Mouse (Mus musculus) embryonic facial prominence, embryonic 12.5 days (tissue): Measurements from ENCODE around the gene Prelid3b. TPM values are rescaled to one million over a fixed set of nuclear protein-coding genes. Genes with fewer than 3 reads are reported as not detected.

ENCODE experiments used
- ATAC-seq: fragments of 200-750 bp; cut with Nextera tagmentation; 2 replicates; pipeline ENCODE4 v1.8.0; 2017; ENCODE audit not compliant: insufficient number of reproducible peaks, insufficient read depth, low FRiP score, low TSS enrichment
- H3K27ac ChIP-seq: fragments of 300-500 bp; sonication (generic); 2 replicates; pipeline ENCODE4 v1.5.1; 2016; ENCODE audit warnings: mild to moderate bottlenecking
- H3K27me3 ChIP-seq: fragments of 300-500 bp; sonication (generic); 2 replicates; pipeline ENCODE4 v1.6.1; 2016; ENCODE audit warnings: mild to moderate bottlenecking, moderate library complexity
- H3K36me3 ChIP-seq: fragments of 300-500 bp; sonication (generic); 2 replicates; pipeline ENCODE4 v1.6.1; 2016; ENCODE audit warnings: mild to moderate bottlenecking
- H3K4me1 ChIP-seq: fragments of 300-500 bp; sonication (generic); 2 replicates; pipeline ENCODE4 v1.6.1; 2016
- H3K4me2 ChIP-seq: fragments of 300-500 bp; sonication (generic); replicated peaks from 2 replicates; pipeline ENCODE4 v1.6.1; 2016; ENCODE audit warnings: mild to moderate bottlenecking, moderate library complexity
- H3K4me3 ChIP-seq: fragments of 300-500 bp; sonication (generic); 2 replicates; pipeline ENCODE4 v1.5.1; 2016; ENCODE audit warnings: mild to moderate bottlenecking
- H3K9ac ChIP-seq: fragments of 300-500 bp; sonication (generic); 2 replicates; pipeline ENCODE4 v1.6.1; 2016; ENCODE audit warnings: mild to moderate bottlenecking, moderate library complexity
- H3K9me3 ChIP-seq: fragments of 300-500 bp; sonication (generic); 2 replicates; pipeline ENCODE4 v1.6.1; 2016; ENCODE audit warnings: mild to moderate bottlenecking, moderate library complexity
- WGBS: fragments of 180-500 bp; shearing (Covaris S2); methylation state at CpG from one replicate; pipeline ENCODE4 v1.1.7; 2016; 5-methylcytosine and 5-hydroxymethylcytosine counted together
- polyA plus RNA-seq: library from polyadenylated mRNA; unstranded; fragments of >200 nt; fragmentation: Nextera tagmentation; extraction: Ambion mirVana; gene quantifications from 2 replicates; pipeline ENCODE4 v1.2.1, GENCODE M21; 2016

The Prelid3b gene
- polyA plus RNA-seq, 1 experiment from 2014 or later, result 105 TPM

- no peak for ATAC-seq
Observed at GRCm38 (mm10) chr2:174492858-174493257, 20.0 kb upstream of the Prelid3b start.

DNA sequence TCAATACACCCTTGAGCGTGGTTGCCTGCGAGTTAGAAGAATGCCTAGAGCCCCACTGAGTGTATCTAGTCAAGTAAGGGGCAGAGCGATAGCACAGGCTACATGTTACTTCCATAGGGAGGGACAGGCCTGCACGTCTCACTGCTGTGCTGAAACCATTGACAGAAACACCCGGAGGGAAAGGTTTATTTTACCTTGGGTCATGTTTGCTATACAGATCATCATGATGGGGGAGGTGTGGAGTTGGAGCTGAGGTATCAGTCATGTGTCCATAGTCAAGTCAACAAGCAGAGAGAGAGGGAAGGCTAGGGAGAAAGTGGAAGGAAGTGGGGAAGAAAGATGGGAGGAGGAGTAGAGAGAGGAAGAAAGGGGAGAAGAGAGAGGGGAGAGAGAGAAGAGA, 14.1 kb upstream of the Prelid3b start:
- Histone ChIP-seq H3K27me3 (no peaks in the 10 kb centered on the region), H3K4me1 (no peaks in the 10 kb centered on the region), H3K4me3 (no peak overlapping the region), H3K4me2 (no peak overlapping the region), H3K9me3 (no peaks in the 10 kb centered on the region), H3K27ac (no peak overlapping the region), H3K36me3 (no peaks in the 10 kb centered on the region), H3K9ac (no peak overlapping the region)
- WGBS, result 85% methylated on average over 5 of the region's 5 CpGs
- no peak for ATAC-seq

More at GRCm38 (mm10) chr2:174492858-174493257, 20.0 kb upstream of the Prelid3b start:
- H3K27me3 ChIP-seq, result no peaks in the 10 kb centered on the region
- H3K36me3 ChIP-seq, result no peaks in the 10 kb centered on the region
- no peak overlapping the region for H3K4me2 ChIP-seq
- 69% methylated on average over 2 of the region's 2 CpGs for WGBS
- H3K4me3 ChIP-seq, result no peak overlapping the region
- H3K9ac ChIP-seq, result no peak overlapping the region
- no peaks in the 10 kb centered on the region for H3K4me1 ChIP-seq
- H3K27ac ChIP-seq, result no peak overlapping the region
- H3K9me3 ChIP-seq, result no peaks in the 10 kb centered on the region

DNA sequence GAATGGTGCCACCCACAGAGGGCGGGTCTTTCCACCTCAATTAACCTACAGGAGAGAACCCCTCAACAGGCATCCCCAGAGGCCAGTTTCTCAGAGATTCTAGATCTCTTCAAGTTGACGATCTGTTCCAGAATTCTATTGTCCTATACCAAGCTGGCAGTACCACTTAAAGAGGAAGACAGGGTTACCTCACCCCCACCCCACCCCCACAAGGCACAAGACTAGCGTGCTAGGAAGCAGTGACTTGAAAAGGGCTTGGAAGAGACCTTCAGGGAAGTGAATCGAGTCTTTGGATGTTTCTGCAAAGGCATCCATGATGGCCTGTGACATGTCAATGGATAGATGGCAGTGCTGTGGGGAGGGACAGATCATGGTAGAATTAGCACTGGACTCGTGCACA, 5.9 kb upstream of the Prelid3b start:
- no peak for ATAC-seq
- H3K9ac ChIP-seq, result no peak overlapping the region
- no peaks in the 10 kb centered on the region for H3K4me1 ChIP-seq
- H3K27ac ChIP-seq, result no peak overlapping the region
- H3K4me2 ChIP-seq, result no peak overlapping the region
- H3K27me3 ChIP-seq, result no peaks in the 10 kb centered on the region
- H3K9me3 ChIP-seq, result no peaks in the 10 kb centered on the region
- H3K4me3 ChIP-seq, result no peak overlapping the region
- 71% methylated on average over 5 of the region's 5 CpGs for WGBS
- no peaks in the 10 kb centered on the region for H3K36me3 ChIP-seq

- H3K9ac ChIP-seq, result no peak overlapping the region
- H3K36me3 ChIP-seq, result no peaks in the 10 kb centered on the region
- no peaks in the 10 kb centered on the region for H3K27me3 ChIP-seq
- H3K4me3 ChIP-seq, result no peak overlapping the region
- WGBS, result 71% methylated on average over 3 of the region's 3 CpGs
- peaks cover 5% of the 10 kb centered on the region; the same call in 1 of the 2 replicates for H3K4me1 ChIP-seq
- H3K27ac ChIP-seq, result no peak overlapping the region
- no peak overlapping the region for H3K4me2 ChIP-seq
- H3K9me3 ChIP-seq, result no peaks in the 10 kb centered on the region
- ATAC-seq, result no peak
Observed at GRCm38 (mm10) chr2:174477543-174478319, 4.8 kb upstream of the Prelid3b start.

- Histone ChIP-seq H3K9ac (peak overlapping the region; percentile 63), H3K27ac (peak overlapping the region; percentile 77), H3K27me3 (no peaks in the 10 kb centered on the region), H3K9me3 (no peaks in the 10 kb centered on the region), H3K4me2 (peak overlapping the region; percentile 76), H3K4me3 (peak overlapping the region; percentile 80), H3K4me1 (peaks cover 12% of the 10 kb centered on the region; the same call in 1 of the 2 replicates), H3K36me3 (peaks cover 11% of the 10 kb centered on the region)
- ATAC-seq, result no peak
- WGBS, result 69% methylated on average over 5 of the region's 5 CpGs
Observed at GRCm38 (mm10) chr2:174473550-174473927, 658 bp upstream of the Prelid3b start.

GRCm38 (mm10) chr2:174472407-174472806, 474 bp downstream of the Prelid3b start:
- Histone ChIP-seq H3K4me2 (peak overlapping the region; percentile 76), H3K27ac (peak overlapping the region; percentile 77; the same call in 1 of the 2 replicates), H3K9me3 (no peaks in the 10 kb centered on the region), H3K27me3 (no peaks in the 10 kb centered on the region), H3K4me1 (peaks cover 12% of the 10 kb centered on the region; the same call in 1 of the 2 replicates), H3K4me3 (peak overlapping the region; percentile 80), H3K36me3 (peaks cover 13% of the 10 kb centered on the region), H3K9ac (peak overlapping the region; percentile 84)
- ATAC-seq, result peak; percentile 35; the same call in 1 of the 2 replicates
- 8% methylated on average over 30 of the region's 30 CpGs for WGBS

- peaks cover 12% of the 10 kb centered on the region; the same call in 1 of the 2 replicates for H3K4me1 ChIP-seq
- H3K27ac ChIP-seq, result no peak overlapping the region
- no peaks in the 10 kb centered on the region for H3K27me3 ChIP-seq
- no peak overlapping the region for H3K9ac ChIP-seq
- no peak overlapping the region for H3K4me2 ChIP-seq
- ATAC-seq, result no peak
- WGBS, result 94% methylated on average over 7 of the region's 7 CpGs
- no peaks in the 10 kb centered on the region for H3K9me3 ChIP-seq
- H3K4me3 ChIP-seq, result no peak overlapping the region
- peaks cover 26% of the 10 kb centered on the region for H3K36me3 ChIP-seq
Observed at GRCm38 (mm10) chr2:174470786-174471405, 2.0 kb downstream of the Prelid3b start.

DNA sequence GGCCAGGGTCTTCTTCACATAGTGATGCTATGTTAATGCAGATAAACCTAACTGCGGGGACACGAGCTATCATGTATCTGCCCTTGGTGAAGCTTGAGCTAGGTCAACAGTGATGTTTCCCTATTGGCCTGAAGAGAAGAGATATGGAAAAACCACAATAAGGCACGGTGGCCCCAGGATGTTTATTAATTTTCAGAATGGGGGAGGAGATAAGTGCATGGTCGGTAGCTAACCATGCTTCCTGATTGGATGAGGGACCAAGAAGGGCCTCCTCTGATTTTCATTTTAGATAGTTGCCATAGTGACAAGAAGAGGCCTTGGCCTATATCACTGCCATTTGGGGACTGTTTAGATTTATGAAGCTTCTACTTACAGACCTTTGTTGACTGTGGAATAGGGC, 2.5 kb downstream of the Prelid3b start:
- H3K27ac ChIP-seq, result no peak overlapping the region
- H3K4me2 ChIP-seq, result no peak overlapping the region
- WGBS, result 83% methylated on average over 4 of the region's 4 CpGs
- peaks cover 32% of the 10 kb centered on the region for H3K36me3 ChIP-seq
- no peak overlapping the region for H3K9ac ChIP-seq
- no peak for ATAC-seq
- no peaks in the 10 kb centered on the region for H3K27me3 ChIP-seq
- no peak overlapping the region for H3K4me3 ChIP-seq
- H3K4me1 ChIP-seq, result peaks cover 12% of the 10 kb centered on the region; the same call in 1 of the 2 replicates
- no peaks in the 10 kb centered on the region for H3K9me3 ChIP-seq

DNA sequence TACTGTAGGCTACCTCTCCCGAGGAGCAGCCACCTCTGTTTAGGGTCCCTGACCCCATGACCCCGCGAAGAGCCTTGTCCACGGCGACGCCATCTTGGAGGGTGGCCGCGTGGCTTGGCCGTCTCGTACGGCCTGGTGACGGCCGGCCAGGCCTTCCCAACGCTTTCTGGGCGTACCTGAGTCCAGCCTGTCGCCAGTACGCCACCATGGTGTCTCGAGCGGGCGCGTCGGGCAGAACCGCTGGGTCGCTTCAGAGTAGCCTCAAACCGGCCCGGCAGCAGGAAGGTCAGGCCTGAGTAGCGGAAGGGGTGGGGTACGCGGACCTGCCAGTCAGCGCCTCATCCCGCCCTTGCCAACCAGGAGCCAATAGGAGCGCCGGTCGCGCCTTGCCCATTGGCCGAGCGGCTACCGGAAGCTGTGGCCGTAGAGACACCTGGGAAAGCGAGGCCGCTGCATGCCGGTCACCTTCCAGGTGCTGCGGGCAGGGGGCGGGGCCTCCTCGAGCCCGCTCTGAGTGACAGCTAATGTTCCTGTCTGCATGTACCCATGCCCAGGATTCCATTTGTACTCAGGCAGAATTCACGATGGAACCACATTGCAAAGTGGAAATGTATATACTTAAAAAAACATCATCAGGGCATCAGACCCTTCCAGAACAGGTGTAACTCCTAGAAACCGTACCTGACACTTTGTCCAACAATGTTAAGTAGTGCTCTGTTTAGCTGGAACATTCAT, 8.9 kb downstream of the Prelid3b start, which contains the start of gene Atp5e:
Gene Atp5e (minus strand): TSS at position 317 of the 735 bp plus-strand sequence.
- whole genome bisulfite sequencing, result 2% methylated on average over 48 of the region's 48 CpGs

DNA sequence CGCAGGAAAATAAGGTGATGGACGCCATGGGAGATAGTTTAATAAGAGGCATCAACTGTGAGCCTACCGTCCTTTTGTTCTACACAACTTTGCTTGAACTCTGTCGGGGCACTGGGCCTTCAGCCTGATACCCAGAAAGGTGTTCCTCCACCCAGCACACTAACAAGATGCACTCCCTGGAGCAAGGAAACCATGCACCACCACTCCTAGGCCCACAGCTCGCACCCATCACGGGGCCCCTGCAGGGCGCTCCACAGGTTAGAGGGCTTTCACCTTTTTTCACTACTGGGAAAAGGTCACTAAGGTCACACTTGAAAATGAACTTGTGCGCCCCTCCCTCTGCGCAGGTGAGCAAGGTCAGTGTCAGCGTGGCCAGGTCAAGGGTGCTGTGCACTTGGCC, 9.5 kb downstream of the Prelid3b start:
- Histone ChIP-seq H3K27me3 (no peaks in the 10 kb centered on the region), H3K9me3 (no peaks in the 10 kb centered on the region), H3K9ac (peak overlapping the region; percentile 79), H3K4me2 (peak overlapping the region; percentile 87), H3K27ac (0 out of 2 replicates have a peak overlapping the region, but pooled peaks have one; percentile 67), H3K4me3 (peak overlapping the region; percentile 87), H3K4me1 (0 out of 2 replicates have a peak, but pooled peaks cover 5% of the 10 kb centered on the region), H3K36me3 (peaks cover 46% of the 10 kb centered on the region)
- 44% methylated on average over 10 of the region's 10 CpGs for WGBS
- ATAC-seq, result peak; percentile 13; the same call in 1 of the 2 replicates

More for the DNA sequence above, 8.9 kb downstream of the Prelid3b start, which contains the start of gene Atp5e:
- Histone ChIP-seq H3K27ac (0 out of 2 replicates have a peak within 1 kb of the TSS, but pooled peaks have one; percentile 67), H3K36me3 (peaks cover 46% of the 10 kb centered on the region), H3K27me3 (no peaks in the 10 kb centered on the region), H3K4me1 (0 out of 2 replicates have a peak, but pooled peaks cover 5% of the 10 kb centered on the region), H3K4me3 (peak within 1 kb of the TSS; percentile 87), H3K9me3 (no peaks in the 10 kb centered on the region), H3K4me2 (peak within 1 kb of the TSS; percentile 87), H3K9ac (peak within 1 kb of the TSS; percentile 79)
- ATAC-seq, result peak; percentile 97

DNA sequence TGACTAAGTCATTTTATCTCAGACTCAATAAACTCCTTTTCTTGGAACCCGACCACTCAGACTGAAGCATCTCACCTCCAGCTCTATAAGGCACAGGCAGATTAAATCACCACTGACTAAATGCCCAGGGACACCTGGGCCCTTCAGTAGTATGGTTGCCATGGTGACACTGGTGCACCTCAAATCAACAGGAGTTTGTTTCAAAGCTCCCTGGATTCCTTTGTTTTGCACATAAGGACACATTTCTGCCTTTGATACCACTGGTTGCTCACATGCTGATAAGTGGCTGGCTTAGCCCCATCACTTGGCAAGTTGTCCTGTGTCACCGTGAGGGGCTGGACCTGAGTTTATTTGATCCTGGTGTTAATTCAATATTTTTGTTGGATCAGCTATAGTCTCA, 13.5 kb downstream of the Prelid3b start:
- WGBS, result 80% methylated on average over 2 of the region's 2 CpGs
- no peak overlapping the region for H3K4me3 ChIP-seq
- H3K4me2 ChIP-seq, result no peak overlapping the region
- ATAC-seq, result no peak
- peaks cover 23% of the 10 kb centered on the region for H3K36me3 ChIP-seq
- H3K27ac ChIP-seq, result no peak overlapping the region
- H3K4me1 ChIP-seq, result 0 out of 2 replicates have a peak, but pooled peaks cover 5% of the 10 kb centered on the region
- H3K9me3 ChIP-seq, result no peaks in the 10 kb centered on the region
- no peaks in the 10 kb centered on the region for H3K27me3 ChIP-seq
- no peak overlapping the region for H3K9ac ChIP-seq
